Mouse (Mus musculus) layer of hippocampus, adult 11-12 months (tissue): ENCODE data around the gene Ranbp17.
"Not testable (repeated sequence)": the region's sequence is repeated elsewhere in the genome, so short reads cannot be mapped to it uniquely, and the experiment has no call there.

ENCODE experiments used
- DNase-seq: peaks from one replicate; pipeline ENCODE4 v3.0.0; 2022; ENCODE audit warnings: low spot score

The Ranbp17 gene

GRCm38 (mm10) chr11:33513376-33513991, at the start of gene Ranbp17:
TSS of gene Ranbp17 (minus strand) at chr11:33513746.
- peak; percentile 21 for DNase-seq

- peak; percentile 35 for DNase-seq
These were observed 40.6 kb upstream of the Ranbp17 start for GRCm38 (mm10) chr11:33554123-33554522.

GRCm38 (mm10) chr11:33550861-33551560, 37.5 kb upstream of the Ranbp17 start:
- DNase-seq, result no peak

GRCm38 (mm10) chr11:33547386-33547785, 33.8 kb upstream of the Ranbp17 start:
- no peak for DNase-seq

GRCm38 (mm10) chr11:33544945-33545344, 31.4 kb upstream of the Ranbp17 start:
- no peak for DNase-seq

GRCm38 (mm10) chr11:33544121-33544520, 30.6 kb upstream of the Ranbp17 start:
- DNase-seq, result no peak

GRCm38 (mm10) chr11:33537390-33538125, 24.0 kb upstream of the Ranbp17 start:
- no peak for DNase-seq

GRCm38 (mm10) chr11:33536636-33537035, 23.1 kb upstream of the Ranbp17 start:
- DNase-seq, result no peak

- DNase-seq, result no peak
These were observed 21.0 kb upstream of the Ranbp17 start for GRCm38 (mm10) chr11:33534541-33534940.

GRCm38 (mm10) chr11:33533577-33533976, 20.0 kb upstream of the Ranbp17 start:
- no peak for DNase-seq

GRCm38 (mm10) chr11:33529576-33529975, 16.0 kb upstream of the Ranbp17 start:
- DNase-seq, result no peak

GRCm38 (mm10) chr11:33512854-33513375, 631 bp downstream of the Ranbp17 start:
- DNase-seq, result peak; percentile 44

- no peak for DNase-seq
These were observed 4.1 kb downstream of the Ranbp17 start for GRCm38 (mm10) chr11:33509401-33509800.

GRCm38 (mm10) chr11:33485746-33486145, 27.8 kb downstream of the Ranbp17 start:
- DNase-seq, result no peak

GRCm38 (mm10) chr11:33480410-33480809, 33.1 kb downstream of the Ranbp17 start:
- no peak for DNase-seq

GRCm38 (mm10) chr11:33479209-33479608, 34.3 kb downstream of the Ranbp17 start:
- DNase-seq, result no peak

GRCm38 (mm10) chr11:33476634-33477033, 36.9 kb downstream of the Ranbp17 start:
- no peak for DNase-seq

GRCm38 (mm10) chr11:33461172-33461571, 52.4 kb downstream of the Ranbp17 start:
- no peak for DNase-seq

- DNase-seq, result no peak
These were observed 59.5 kb downstream of the Ranbp17 start for GRCm38 (mm10) chr11:33454069-33454468.

GRCm38 (mm10) chr11:33433813-33434212, 79.7 kb downstream of the Ranbp17 start:
- peak; percentile 9 for DNase-seq

- not testable (repeated sequence) for DNase-seq
These were observed 85.3 kb downstream of the Ranbp17 start for GRCm38 (mm10) chr11:33428238-33428637.

- DNase-seq, result not testable (repeated sequence)
These were observed 85.8 kb downstream of the Ranbp17 start for GRCm38 (mm10) chr11:33427789-33428188.

GRCm38 (mm10) chr11:33422226-33422625, 91.3 kb downstream of the Ranbp17 start:
- DNase-seq, result no peak
